Mouse (Mus musculus): ENCODE measurements around the gene Sowaha.

Gene Sowaha

GRCm38 (mm10) chr11:53475620-53476019, 4.5 kb downstream of the Sowaha start:
- 23% methylated on average over 8 of the region's 8 CpGs for WGBS

- 87% methylated on average over 3 of the region's 3 CpGs for WGBS
These were observed 7.4 kb downstream of the Sowaha start for GRCm38 (mm10) chr11:53472709-53473108.

GRCm38 (mm10) chr11:53469968-53470695, 9.9 kb downstream of the Sowaha start, which contains the start of gene Gm9837:
Gene Gm9837, minus strand, starts transcription at chr11:53470479.
- WGBS = 2% methylated on average over 29 of the region's 29 CpGs

- WGBS = 9% methylated on average over 16 of the region's 16 CpGs
These were observed 10.6 kb downstream of the Sowaha start for GRCm38 (mm10) chr11:53469294-53469967.

- WGBS = 17% methylated on average over 40 of the region's 40 CpGs
These were observed 13.7 kb downstream of the Sowaha start for GRCm38 (mm10) chr11:53466231-53466971.

- WGBS = 31% methylated on average over 55 of the region's 55 CpGs
These were observed 16.3 kb downstream of the Sowaha start for GRCm38 (mm10) chr11:53463551-53464424.

GRCm38 (mm10) chr11:53461727-53462126, 18.3 kb downstream of the Sowaha start:
- WGBS = 69% methylated on average over 5 of the region's 5 CpGs

- WGBS = 75% methylated on average over 3 of the region's 3 CpGs
These were observed 19.9 kb downstream of the Sowaha start for GRCm38 (mm10) chr11:53460192-53460591.

GRCm38 (mm10) chr11:53458996-53459395, 21.1 kb downstream of the Sowaha start:
- 81% methylated on average over 3 of the region's 3 CpGs for WGBS

GRCm38 (mm10) chr11:53457372-53457954, 22.6 kb downstream of the Sowaha start:
- WGBS = 19% methylated on average over 29 of the region's 29 CpGs

GRCm38 (mm10) chr11:53456474-53457371, 23.4 kb downstream of the Sowaha start, which contains the start of the genes Gm10447 and Shroom1:
Gene Gm10447, minus strand, starts transcription at chr11:53457110.
Gene Shroom1, plus strand, starts transcription at chr11:53457205.
- 6% methylated on average over 42 of the region's 42 CpGs for WGBS

GRCm38 (mm10) chr11:53453031-53453430, 27.0 kb downstream of the Sowaha start:
- WGBS = 87% methylated on average over 5 of the region's 5 CpGs

GRCm38 (mm10) chr11:53452396-53452795, 27.7 kb downstream of the Sowaha start:
- 98% methylated on average over 9 of the region's 9 CpGs for WGBS

- 81% methylated on average over 2 of the region's 2 CpGs for WGBS
These were observed 28.7 kb downstream of the Sowaha start for GRCm38 (mm10) chr11:53451361-53451760.

GRCm38 (mm10) chr11:53450070-53450705, 29.9 kb downstream of the Sowaha start:
- WGBS = 62% methylated on average over 15 of the region's 15 CpGs

- WGBS = 74% methylated on average over 1 of the region's 1 CpGs
These were observed 31.5 kb downstream of the Sowaha start for GRCm38 (mm10) chr11:53448529-53448928.

- WGBS = 91% methylated on average over 8 of the region's 8 CpGs
These were observed 32.1 kb downstream of the Sowaha start for GRCm38 (mm10) chr11:53447996-53448395.

GRCm38 (mm10) chr11:53446183-53446582, 33.9 kb downstream of the Sowaha start:
- 93% methylated on average over 13 of the region's 13 CpGs for WGBS

GRCm38 (mm10) chr11:53445562-53445961, 34.5 kb downstream of the Sowaha start:
- 78% methylated on average over 13 of the region's 13 CpGs for WGBS

Data from cerebral cortex, adult 2 months (tissue).